Mouse (Mus musculus): ENCODE measurements at regions not wholly inside any gene's neighbourhood (a gene's known extent, or its start where the extent isn't known, plus 50 kb on each side); places are given as distances from the start of the nearest gene placed in this dataset.

- peak overlapping the region; percentile 3; the same call in 1 of the 2 replicates for H3K9ac ChIP-seq (ENCODE audit: insufficient read depth, low read depth, low read length, poor library complexity, severe bottlenecking)
- in situ Hi-C loops (cut with MboI; ENCODE audit: low sequenced_read_pairs in 2 of 2, unreplicated experiment in 2 of 2): loop anchor here in 1 of 2 experiments (10.0 kb wide), 2 partner anchors 149 to 209 kb away; no protein-coding TSS in a partner anchor
- H3K9me3 ChIP-seq (ENCODE audit: control insufficient read depth, insufficient read depth, low read depth, low read length): no peaks in the 10 kb centered on the region
- peak overlapping the region; percentile 88 for H3K27ac ChIP-seq (ENCODE audit: insufficient read depth, low read depth, low read length, poor library complexity, severe bottlenecking)
- peaks cover 0 to 14% of the 10 kb centered on the region in 2 experiments; a peak in 2 of 4 replicates for H3K4me1 ChIP-seq (ENCODE audit: control insufficient read depth in 2 of 2, insufficient read depth in 2 of 2, low read length in 2 of 2, poor library complexity in 1 of 2)
- peak; percentile 52 for DNase-seq (ENCODE audit: low read depth, low spot score)
- H3K36me3 ChIP-seq (ENCODE audit: control insufficient read depth, insufficient read depth, low read length, poor library complexity, severe bottlenecking): no peaks in the 10 kb centered on the region
- TF ChIP-seq ZNF384 (IDR thresholded peaks at IDR 0.05; ENCODE audit: low read depth, low read length) (no peak), ZC3H11A (IDR thresholded peaks at IDR 0.05; ENCODE audit: borderline replicate concordance, low read depth, low read length) (no peak), MAFK (IDR thresholded peaks at IDR 0.05; ENCODE audit: insufficient read depth, low read depth, low read length) (peak; percentile 76), CHD2 (IDR thresholded peaks at IDR 0.05; ENCODE audit: low read depth, low read length) (no peak), HCFC1 (IDR thresholded peaks at IDR 0.05; ENCODE audit: borderline replicate concordance, insufficient read depth, low read length) (no peak)
- H3K4me3 ChIP-seq (ENCODE audit: insufficient read depth in 1 of 2, low read depth in 1 of 2, low read length in 2 of 2, poor library complexity in 1 of 2, severe bottlenecking in 1 of 2): peak overlapping the region; percentile 51 to 63
Observed at GRCm38 (mm10) chr12:54313211-54313845, 109.7 kb upstream of the Egln3 start.

GRCm38 (mm10) chr12:54312522-54313210, 109.0 kb upstream of the Egln3 start:
- TF ChIP-seq ZC3H11A (IDR thresholded peaks at IDR 0.05; ENCODE audit: borderline replicate concordance, low read depth, low read length) (no peak), MAFK (IDR thresholded peaks at IDR 0.05; ENCODE audit: insufficient read depth, low read depth, low read length) (no peak), ZNF384 (IDR thresholded peaks at IDR 0.05; ENCODE audit: low read depth, low read length) (no peak), CHD2 (IDR thresholded peaks at IDR 0.05; ENCODE audit: low read depth, low read length) (no peak; the same call in 1 of the 2 replicates), HCFC1 (IDR thresholded peaks at IDR 0.05; ENCODE audit: borderline replicate concordance, insufficient read depth, low read length) (no peak)
- in situ Hi-C loops (cut with MboI; ENCODE audit: low sequenced_read_pairs in 2 of 2, unreplicated experiment in 2 of 2): loop anchor here in 1 of 2 experiments (10.0 kb wide), 2 partner anchors 148 to 208 kb away; no protein-coding TSS in a partner anchor
- Histone ChIP-seq H3K9ac (ENCODE audit: insufficient read depth, low read depth, low read length, poor library complexity, severe bottlenecking) (peak overlapping the region; percentile 3; the same call in 1 of the 2 replicates), H3K36me3 (ENCODE audit: control insufficient read depth, insufficient read depth, low read length, poor library complexity, severe bottlenecking) (no peaks in the 10 kb centered on the region), H3K4me3 (ENCODE audit: insufficient read depth in 1 of 2, low read depth in 1 of 2, low read length in 2 of 2, poor library complexity in 1 of 2, severe bottlenecking in 1 of 2) (peak overlapping the region; percentile 51 to 63; a peak in 3 of 4 replicates), H3K27ac (ENCODE audit: insufficient read depth, low read depth, low read length, poor library complexity, severe bottlenecking) (peak overlapping the region; percentile 88), H3K4me1 (ENCODE audit: control insufficient read depth in 2 of 2, insufficient read depth in 2 of 2, low read length in 2 of 2, poor library complexity in 1 of 2) (peaks cover 0 to 14% of the 10 kb centered on the region in 2 experiments; a peak in 2 of 4 replicates), H3K9me3 (ENCODE audit: control insufficient read depth, insufficient read depth, low read depth, low read length) (no peaks in the 10 kb centered on the region)
- peak; percentile 20 for DNase-seq (ENCODE audit: low read depth, low spot score)

GRCm38 (mm10) chr12:54311896-54312521, 108.3 kb upstream of the Egln3 start:
- DNase-seq (ENCODE audit: low read depth, low spot score): no peak
- H3K9ac ChIP-seq (ENCODE audit: insufficient read depth, low read depth, low read length, poor library complexity, severe bottlenecking): no peak overlapping the region
- H3K4me3 ChIP-seq (ENCODE audit: insufficient read depth in 1 of 2, low read depth in 1 of 2, low read length in 2 of 2, poor library complexity in 1 of 2, severe bottlenecking in 1 of 2): no peak overlapping the region
- H3K4me1 ChIP-seq (ENCODE audit: control insufficient read depth in 2 of 2, insufficient read depth in 2 of 2, low read length in 2 of 2, poor library complexity in 1 of 2): peaks cover 0 to 14% of the 10 kb centered on the region in 2 experiments; a peak in 2 of 4 replicates
- no peaks in the 10 kb centered on the region for H3K36me3 ChIP-seq (ENCODE audit: control insufficient read depth, insufficient read depth, low read length, poor library complexity, severe bottlenecking)
- in situ Hi-C loops (cut with MboI; ENCODE audit: low sequenced_read_pairs in 2 of 2, unreplicated experiment in 2 of 2): loop anchor here in 1 of 2 experiments (10.0 kb wide), 2 partner anchors 147 to 207 kb away; no protein-coding TSS in a partner anchor
- H3K27ac ChIP-seq (ENCODE audit: insufficient read depth, low read depth, low read length, poor library complexity, severe bottlenecking): peak overlapping the region; percentile 70; the same call in 1 of the 2 replicates
- TF ChIP-seq ZC3H11A (IDR thresholded peaks at IDR 0.05; ENCODE audit: borderline replicate concordance, low read depth, low read length): no peak
- TF ChIP-seq HCFC1 (IDR thresholded peaks at IDR 0.05; ENCODE audit: borderline replicate concordance, insufficient read depth, low read length): no peak
- no peak for TF ChIP-seq MAFK (IDR thresholded peaks at IDR 0.05; ENCODE audit: insufficient read depth, low read depth, low read length)
- no peak for TF ChIP-seq ZNF384 (IDR thresholded peaks at IDR 0.05; ENCODE audit: low read depth, low read length)
- TF ChIP-seq CHD2 (IDR thresholded peaks at IDR 0.05; ENCODE audit: low read depth, low read length): no peak; the same call in 1 of the 2 replicates
- H3K9me3 ChIP-seq (ENCODE audit: control insufficient read depth, insufficient read depth, low read depth, low read length): no peaks in the 10 kb centered on the region

DNA sequence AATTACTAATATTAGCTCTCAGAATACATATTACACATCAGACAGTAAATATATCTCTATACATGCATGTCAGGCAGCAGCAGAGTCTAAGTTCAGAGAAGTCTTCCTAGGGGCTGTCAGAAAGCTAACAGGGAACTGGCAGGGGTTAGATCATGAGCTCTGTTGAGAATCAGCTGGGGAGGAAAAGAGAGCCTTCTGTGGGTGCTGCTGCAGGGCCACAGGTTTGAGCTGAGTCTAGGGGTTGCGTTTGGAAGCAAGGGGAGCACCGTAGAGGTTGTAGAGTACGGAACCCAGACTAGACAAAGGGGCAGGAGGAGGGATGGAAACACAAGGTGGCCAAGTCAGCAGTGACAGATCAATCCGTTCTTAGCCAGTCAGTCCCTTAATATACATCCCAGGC, 106.2 kb upstream of the Egln3 start:
- Histone ChIP-seq H3K36me3 (ENCODE audit: control insufficient read depth, insufficient read depth, low read length, poor library complexity, severe bottlenecking) (no peaks in the 10 kb centered on the region), H3K9ac (ENCODE audit: insufficient read depth, low read depth, low read length, poor library complexity, severe bottlenecking) (no peak overlapping the region), H3K4me1 (ENCODE audit: control insufficient read depth in 2 of 2, insufficient read depth in 2 of 2, low read length in 2 of 2, poor library complexity in 1 of 2) (peaks cover 0 to 17% of the 10 kb centered on the region in 2 experiments; a peak in 3 of 4 replicates), H3K27ac (ENCODE audit: insufficient read depth, low read depth, low read length, poor library complexity, severe bottlenecking) (no peak overlapping the region), H3K9me3 (ENCODE audit: control insufficient read depth, insufficient read depth, low read depth, low read length) (no peaks in the 10 kb centered on the region), H3K4me3 (ENCODE audit: insufficient read depth in 1 of 2, low read depth in 1 of 2, low read length in 2 of 2, poor library complexity in 1 of 2, severe bottlenecking in 1 of 2) (no peak overlapping the region)
- no peak for DNase-seq (ENCODE audit: low read depth, low spot score)
- TF ChIP-seq HCFC1 (IDR thresholded peaks at IDR 0.05; ENCODE audit: borderline replicate concordance, insufficient read depth, low read length) (no peak), ZC3H11A (IDR thresholded peaks at IDR 0.05; ENCODE audit: borderline replicate concordance, low read depth, low read length) (no peak), MAFK (IDR thresholded peaks at IDR 0.05; ENCODE audit: insufficient read depth, low read depth, low read length) (no peak), ZNF384 (IDR thresholded peaks at IDR 0.05; ENCODE audit: low read depth, low read length) (no peak), CHD2 (IDR thresholded peaks at IDR 0.05; ENCODE audit: low read depth, low read length) (no peak)
- in situ Hi-C loops (cut with MboI; ENCODE audit: low sequenced_read_pairs in 2 of 2, unreplicated experiment in 2 of 2): loop anchor here in 1 of 2 experiments (10.0 kb wide), 2 partner anchors 145 to 205 kb away; no protein-coding TSS in a partner anchor
